Mouse (Mus musculus) limb, embryonic 15.5 days (tissue): ENCODE results near the gene Gm1330. TPM values are rescaled to one million over a fixed set of nuclear protein-coding genes. Genes with fewer than 3 reads are reported as not detected.
"Not testable (repeated sequence)": the region's sequence is repeated elsewhere in the genome, so short reads cannot be mapped to it uniquely, and the experiment has no call there.

Source experiments
- ATAC-seq: fragments of 200-750 bp; cut with Nextera tagmentation; 2 replicates; pipeline ENCODE4 v1.8.0; 2017; ENCODE audit warnings: low read depth, moderate TSS enrichment; ENCODE audit not compliant: insufficient number of reproducible peaks, low FRiP score, low TSS enrichment
- H3K27ac ChIP-seq: fragments of 300-500 bp; sonication (generic); 2 replicates; pipeline ENCODE4 v1.5.1; 2015; ENCODE audit warnings: moderate library complexity, mild to moderate bottlenecking, inconsistent platforms
- H3K27me3 ChIP-seq: fragments of 300-500 bp; sonication (generic); 2 replicates; pipeline ENCODE4 v1.6.1; 2015; ENCODE audit warnings: inconsistent platforms
- H3K36me3 ChIP-seq: fragments of 300-500 bp; sonication (generic); 2 replicates; pipeline ENCODE4 v1.6.1; 2015; ENCODE audit warnings: inconsistent platforms
- H3K4me1 ChIP-seq: fragments of 300-500 bp; sonication (generic); 2 replicates; pipeline ENCODE4 v1.6.1; 2015; ENCODE audit warnings: inconsistent platforms
- H3K4me2 ChIP-seq: fragments of 300-500 bp; sonication (generic); 2 replicates; pipeline ENCODE4 v1.6.1; 2015; ENCODE audit warnings: mild to moderate bottlenecking, inconsistent platforms
- H3K4me3 ChIP-seq: fragments of 300-500 bp; sonication (generic); 2 replicates; pipeline ENCODE4 v1.5.1; 2015; ENCODE audit warnings: mild to moderate bottlenecking, inconsistent platforms
- H3K9ac ChIP-seq: fragments of 300-500 bp; sonication (generic); 2 replicates; pipeline ENCODE4 v1.6.1; 2015; ENCODE audit warnings: inconsistent platforms
- H3K9me3 ChIP-seq: fragments of 300-500 bp; sonication (generic); 2 replicates; pipeline ENCODE4 v1.6.1; 2016; ENCODE audit warnings: inconsistent platforms
- WGBS: fragments of 180-500 bp; shearing (Covaris S2); methylation state at CpG from one replicate; pipeline ENCODE4 v1.1.7; 2015; 5-methylcytosine and 5-hydroxymethylcytosine counted together
- polyA plus RNA-seq: library from polyadenylated mRNA; unstranded; fragments of >200 nt; fragmentation: Nextera tagmentation; extraction: Ambion mirVana; gene quantifications from 2 replicates; pipeline ENCODE4 v1.2.1, GENCODE M21; 2015

Gm1330 gene
- not detected in 2 replicates for polyA plus RNA-seq

- no peak within 1 kb of the TSS for H3K27ac ChIP-seq
- H3K9ac ChIP-seq: no peak within 1 kb of the TSS
- H3K9me3 ChIP-seq: no peaks in the 10 kb centered on the region
- no peaks in the 10 kb centered on the region for H3K27me3 ChIP-seq
- no peaks in the 10 kb centered on the region for H3K36me3 ChIP-seq
- H3K4me2 ChIP-seq: no peak within 1 kb of the TSS
- no peak within 1 kb of the TSS for H3K4me3 ChIP-seq
- ATAC-seq: no peak
- H3K4me1 ChIP-seq: no peaks in the 10 kb centered on the region
Measured at GRCm38 (mm10) chr2:149003151-149003550, at the start of gene Gm1330. Gene Gm1330, minus strand, starts transcription at chr2:149003251.

GRCm38 (mm10) chr2:149017137-149017536, 14.1 kb upstream of the Gm1330 start, which contains the start of gene Gm10750:
Gene Gm10750, minus strand, starts transcription at chr2:149017237.
- not testable (repeated sequence) for H3K4me2 ChIP-seq, H3K4me3 ChIP-seq, H3K4me1 ChIP-seq, H3K9ac ChIP-seq, H3K27ac ChIP-seq, H3K36me3 ChIP-seq, H3K9me3 ChIP-seq, ATAC-seq, H3K27me3 ChIP-seq
- 69% methylated on average over 5 of the region's 5 CpGs for WGBS

- H3K4me2 ChIP-seq: no peak overlapping the region
- no peaks in the 10 kb centered on the region for H3K9me3 ChIP-seq
- no peaks in the 10 kb centered on the region for H3K36me3 ChIP-seq
- H3K27ac ChIP-seq: no peak overlapping the region
- H3K4me1 ChIP-seq: no peaks in the 10 kb centered on the region
- no peaks in the 10 kb centered on the region for H3K27me3 ChIP-seq
- ATAC-seq: no peak
- no peak overlapping the region for H3K9ac ChIP-seq
- WGBS: 70% methylated on average over 2 of the region's 2 CpGs
- no peak overlapping the region for H3K4me3 ChIP-seq
Measured at GRCm38 (mm10) chr2:149004826-149005225, 1.8 kb upstream of the Gm1330 start.

GRCm38 (mm10) chr2:148995133-148995532, 7.9 kb downstream of the Gm1330 start:
- H3K27me3 ChIP-seq: no peaks in the 10 kb centered on the region

More at GRCm38 (mm10) chr2:148995133-148995532, 7.9 kb downstream of the Gm1330 start:
- H3K9me3 ChIP-seq: no peaks in the 10 kb centered on the region
- H3K4me2 ChIP-seq: no peak overlapping the region
- no peak overlapping the region for H3K4me3 ChIP-seq
- H3K27ac ChIP-seq: no peak overlapping the region
- 89% methylated on average over 2 of the region's 2 CpGs for WGBS
- no peak overlapping the region for H3K9ac ChIP-seq
- ATAC-seq: no peak
- no peaks in the 10 kb centered on the region for H3K36me3 ChIP-seq
- no peaks in the 10 kb centered on the region for H3K4me1 ChIP-seq

Other genes with a start within 250 kb of the Gm1330 start
- gene Cst11, start 231.8 kb downstream of the Gm1330 start, polyA plus RNA-seq: not detected in 2 replicates
- 0.31 and 0.70 TPM in 2 replicates for gene 8030411F24Rik, start 221.2 kb downstream of the Gm1330 start, polyA plus RNA-seq
- not detected in 2 replicates for gene Cst12, start 213.9 kb downstream of the Gm1330 start, polyA plus RNA-seq
- gene Cst8, start 204.5 kb downstream of the Gm1330 start, polyA plus RNA-seq: not detected in 2 replicates
- not detected in 2 replicates for gene Cst13, start 183.2 kb downstream of the Gm1330 start, polyA plus RNA-seq
- not detected in 2 replicates for gene Cst9, start 168.1 kb downstream of the Gm1330 start, polyA plus RNA-seq
- not detected in 2 replicates for gene 9230104L09Rik, start 138.2 kb downstream of the Gm1330 start, polyA plus RNA-seq
- 548 and 588 TPM in 2 replicates for gene Cst3, start 127.6 kb downstream of the Gm1330 start, polyA plus RNA-seq
- gene Gm10750, start 14.0 kb upstream of the Gm1330 start, polyA plus RNA-seq: not detected in 2 replicates